Mouse (Mus musculus): ENCODE measurements at regions not wholly inside any gene's neighbourhood (a gene's known extent, or its start where the extent isn't known, plus 50 kb on each side); places are given as distances from the start of the nearest gene placed in this dataset.
A peak's percentile ranks its signal among the peaks of the same experiment; 100 is the strongest.

DNA sequence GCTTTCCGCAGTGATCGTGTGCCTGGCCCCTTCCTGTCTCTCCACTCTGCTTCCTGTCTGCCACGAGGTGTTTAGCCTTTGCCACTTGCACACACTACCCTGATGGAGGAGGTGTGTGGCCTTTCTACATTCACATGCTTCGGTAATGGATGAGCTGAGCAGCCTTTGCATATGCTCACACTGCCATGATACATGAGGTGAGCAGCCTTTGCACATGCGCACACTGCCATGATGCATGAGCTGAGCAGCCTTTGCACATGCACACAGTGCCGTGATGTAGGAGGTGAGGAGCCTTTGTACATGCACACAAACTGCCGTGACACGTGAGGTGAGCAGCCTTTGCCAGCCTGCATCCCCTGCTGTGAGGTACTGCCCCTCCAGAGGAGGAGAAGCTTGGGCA lies 58.3 kb downstream of the Erv3 start:
- peak; percentile 41 for DNase-seq (ENCODE audit: low read depth, low spot score)

DNA sequence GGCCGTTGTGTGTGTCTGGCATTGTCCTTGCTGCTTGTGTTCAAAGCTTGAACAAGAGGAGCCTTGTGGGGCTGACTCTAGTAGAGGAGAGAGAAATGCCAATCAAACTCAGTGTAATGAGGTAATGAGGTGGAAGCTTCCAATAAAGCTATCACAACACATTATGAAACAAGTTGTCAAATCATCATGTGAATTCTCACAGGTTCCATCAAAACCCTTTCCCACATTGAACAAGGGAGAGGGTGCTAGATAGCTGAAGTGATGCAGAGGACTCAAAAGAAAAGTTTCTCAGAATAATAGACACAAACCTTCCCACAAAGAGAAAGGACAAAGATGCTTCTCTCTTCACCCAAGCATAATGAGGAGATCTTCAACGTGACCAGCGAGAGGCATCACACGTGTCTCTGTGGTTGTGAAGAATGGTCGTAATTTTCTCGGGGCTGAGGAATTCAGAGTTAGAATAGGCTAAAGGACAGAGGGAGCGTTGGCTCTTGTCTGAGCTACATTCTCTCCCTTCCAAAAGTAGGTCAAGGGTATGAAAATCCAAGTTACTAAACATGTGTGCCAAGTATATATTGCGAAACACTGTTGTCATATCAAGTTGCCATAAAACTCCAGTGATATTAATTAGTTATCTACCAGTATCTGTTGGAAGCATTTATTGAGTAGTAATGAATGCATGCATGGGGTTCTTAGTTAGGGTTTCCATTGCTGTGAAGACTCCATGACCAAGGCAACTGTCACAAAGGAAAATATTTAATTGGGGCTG lies 59.2 kb downstream of the Erv3 start:
- DNase-seq (ENCODE audit: low read depth, low spot score): no peak

DNA sequence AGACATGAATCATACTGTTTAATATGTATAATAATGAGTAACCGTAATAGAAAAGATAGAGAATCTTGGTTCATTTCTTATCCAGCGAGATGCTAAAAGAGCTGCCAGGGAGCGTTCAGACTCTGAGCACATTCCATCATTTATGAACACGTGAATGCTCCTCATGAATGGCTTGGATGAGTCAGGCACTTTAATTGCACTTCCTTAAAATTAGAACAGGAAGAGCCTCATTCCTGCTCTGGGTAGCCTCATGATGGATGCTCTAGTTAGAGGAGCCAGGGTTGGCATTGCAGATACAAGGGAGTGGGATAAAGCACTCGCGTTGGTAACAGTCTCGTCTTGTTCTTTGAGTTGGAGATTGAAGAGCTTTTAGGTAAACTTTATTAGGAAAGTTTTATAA lies 60.1 kb downstream of the Erv3 start:
- no peak for DNase-seq (ENCODE audit: low read depth, low spot score)

DNA sequence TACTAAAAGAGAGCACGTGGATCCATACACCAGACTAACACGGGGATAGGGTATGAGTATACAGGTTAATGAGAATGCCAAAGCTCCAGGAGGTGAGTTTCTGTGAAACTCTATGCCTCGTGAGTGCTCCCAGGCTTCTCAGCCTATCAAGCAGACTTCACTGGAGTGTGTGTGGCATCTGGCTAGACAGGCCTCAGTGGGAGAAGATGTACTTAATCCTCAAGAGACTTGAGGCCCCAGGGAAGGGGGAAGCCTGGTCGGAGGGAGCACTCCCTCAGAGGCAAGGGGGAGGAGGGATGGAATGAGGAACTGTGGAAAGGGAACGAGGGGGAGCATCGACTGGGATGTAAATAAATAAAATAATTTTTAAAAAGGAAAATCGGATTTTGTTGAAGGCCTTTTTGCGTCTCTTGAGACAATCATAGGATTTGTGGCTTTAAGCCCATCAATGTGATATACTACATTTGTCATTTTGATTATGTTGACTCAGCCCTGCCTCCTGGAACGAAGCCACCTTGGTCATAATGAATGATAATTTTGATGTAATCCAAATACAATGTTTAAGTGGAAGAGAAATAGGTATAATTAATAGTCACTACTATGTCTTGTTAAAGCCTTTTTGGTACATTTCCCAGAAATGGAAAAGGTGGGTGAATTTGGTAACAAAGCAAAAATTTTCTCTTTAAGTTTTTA lies 62.4 kb downstream of the Erv3 start:
- DNase-seq (ENCODE audit: low read depth, low spot score): peak; percentile 37

DNA sequence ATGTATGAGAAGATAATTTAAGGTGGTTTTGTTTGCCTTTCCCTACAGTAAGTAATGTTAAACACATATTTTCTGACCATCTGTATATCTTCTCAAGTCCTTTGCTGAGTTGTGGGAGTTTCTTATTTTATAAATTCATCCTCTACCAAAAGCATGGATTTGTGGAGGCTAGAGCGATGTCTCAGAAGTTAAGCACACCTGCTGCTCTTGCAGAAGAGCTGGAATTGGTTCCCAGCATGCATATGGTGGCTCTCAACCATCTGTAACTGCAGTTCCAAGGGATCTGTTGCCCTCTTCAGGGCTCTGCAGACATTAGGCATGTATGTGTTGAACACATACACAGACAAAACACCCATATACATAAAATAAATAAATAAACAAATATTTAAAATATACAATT lies 84.2 kb downstream of the Erv3 start:
- DNase-seq (ENCODE audit: low read depth, low spot score): no peak

DNA sequence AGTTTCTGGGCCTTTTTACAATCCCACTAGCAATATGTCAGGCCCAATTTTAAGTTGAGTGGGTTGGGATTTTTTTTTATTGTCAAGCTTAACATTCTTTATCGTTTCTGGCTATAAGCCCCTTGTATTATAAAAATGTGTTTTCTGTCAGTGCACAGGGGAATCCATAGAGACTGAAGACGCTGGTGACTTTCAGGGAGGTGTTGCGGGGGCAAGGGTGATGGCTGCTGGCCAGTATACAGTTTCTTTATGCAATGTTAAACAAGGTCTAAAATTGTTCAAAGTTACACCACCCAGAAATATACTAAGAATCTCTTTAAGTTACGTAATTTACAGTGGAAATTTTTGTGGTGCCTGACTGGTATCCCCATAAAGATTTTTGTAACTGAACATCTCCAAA lies 85.9 kb downstream of the Erv3 start:
- no peak for DNase-seq (ENCODE audit: low read depth, low spot score)

DNA sequence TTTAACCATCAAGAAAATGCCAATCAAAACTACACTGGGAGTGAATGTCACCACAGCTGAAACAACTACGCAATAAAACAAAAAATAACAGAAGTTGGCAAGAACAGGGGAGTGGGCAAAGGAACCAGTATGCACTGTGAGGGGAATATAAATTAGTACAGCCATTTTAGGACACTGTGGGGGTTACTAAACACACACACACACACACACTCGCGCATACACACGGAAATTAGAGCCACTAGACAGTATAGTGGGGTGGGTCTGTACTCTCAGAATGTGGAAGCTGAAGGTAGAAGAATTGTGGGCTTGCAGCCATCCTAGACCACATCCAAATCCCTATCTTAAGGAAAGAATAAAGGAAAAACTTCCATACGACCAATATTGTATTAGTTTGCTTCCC lies 87.4 kb downstream of the Erv3 start:
- DNase-seq (ENCODE audit: low read depth, low spot score): no peak

DNA sequence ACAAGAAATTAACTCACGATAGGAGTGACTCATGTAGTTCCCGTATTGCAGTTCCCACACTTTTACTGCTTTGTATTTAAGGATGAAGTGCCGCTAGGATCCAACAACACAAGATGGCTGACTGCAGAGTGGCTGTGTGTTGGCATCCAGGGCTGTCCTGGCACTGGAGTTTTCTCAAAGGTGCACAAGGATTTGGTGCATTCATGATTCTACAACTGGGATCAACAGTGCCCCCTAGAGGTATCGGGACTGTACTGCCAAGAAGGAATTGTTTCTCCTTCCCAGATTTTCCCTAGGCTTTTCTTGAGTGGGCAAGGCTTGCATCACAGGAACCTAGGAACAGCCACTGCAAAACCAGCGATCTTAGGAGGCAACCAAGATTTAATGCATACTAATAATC lies 88.7 kb downstream of the Erv3 start:
- DNase-seq (ENCODE audit: low read depth, low spot score): peak; percentile 78

DNA sequence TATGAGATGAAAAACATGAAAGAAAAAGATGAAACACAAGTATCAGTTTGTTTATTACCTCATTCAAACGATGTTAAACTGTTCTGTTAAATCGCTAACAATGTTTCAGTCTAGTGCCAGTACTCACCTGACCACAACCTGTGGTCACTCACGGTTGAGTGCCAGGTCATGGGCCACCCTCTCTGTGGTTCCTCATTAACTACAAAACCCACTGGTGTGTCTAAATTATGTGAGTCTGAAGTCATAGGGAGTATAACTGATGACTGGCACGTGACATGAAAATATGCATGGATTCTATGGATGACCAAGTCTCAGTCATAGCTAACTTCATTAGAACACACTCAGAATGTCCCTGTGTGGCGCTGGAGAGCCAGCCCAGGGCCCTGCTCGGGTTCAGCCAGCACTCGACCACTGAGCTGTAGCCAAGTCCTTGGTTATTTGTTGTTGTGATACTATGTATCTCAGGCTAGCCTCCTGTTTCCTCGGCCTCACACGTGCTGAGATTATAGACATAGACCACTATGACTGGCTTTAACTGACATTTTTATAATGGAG lies 89.8 kb downstream of the Erv3 start:
- no peak for DNase-seq (ENCODE audit: low read depth, low spot score)

DNA sequence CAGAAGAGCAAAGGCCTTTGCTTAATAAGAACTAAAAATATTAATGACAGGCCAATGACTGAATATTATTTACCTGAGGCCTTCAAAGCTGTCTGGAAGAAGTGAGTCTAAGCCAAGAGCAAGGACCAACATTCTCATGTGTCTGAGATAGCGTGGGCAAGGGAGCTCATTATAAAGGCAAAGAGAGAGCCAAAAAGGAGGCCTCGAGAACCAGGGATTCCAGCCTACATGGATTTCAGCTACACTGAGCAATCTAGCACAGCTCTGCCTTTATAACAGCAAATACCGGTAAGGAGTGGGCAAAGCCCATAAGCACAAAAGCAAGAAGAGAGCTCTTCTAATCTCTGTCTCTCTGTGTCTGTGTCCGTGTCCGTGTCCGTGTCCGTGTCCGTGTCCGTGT lies 93.0 kb downstream of the Erv3 start:
- DNase-seq (ENCODE audit: low read depth, low spot score): no peak

DNA sequence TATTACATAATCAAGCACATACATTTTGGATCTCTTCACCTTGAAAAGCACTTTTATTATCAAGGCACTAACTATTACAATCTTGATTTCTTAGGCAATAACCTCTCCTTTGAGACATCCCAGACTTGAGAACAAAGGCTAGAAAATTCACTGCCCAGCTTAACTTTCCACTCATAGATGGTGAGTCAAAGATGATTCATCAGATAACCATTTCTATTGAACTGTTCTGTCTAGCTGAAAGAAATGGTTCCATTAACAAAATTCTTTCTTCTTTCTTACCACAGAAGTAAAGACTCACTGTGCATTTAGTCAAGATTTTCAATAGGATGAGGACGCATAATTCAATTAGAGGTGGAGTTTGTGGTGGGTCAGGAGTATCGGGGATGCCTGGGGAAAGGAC lies 98.0 kb downstream of the Erv3 start:
- DNase-seq (ENCODE audit: low read depth, low spot score): no peak

DNA sequence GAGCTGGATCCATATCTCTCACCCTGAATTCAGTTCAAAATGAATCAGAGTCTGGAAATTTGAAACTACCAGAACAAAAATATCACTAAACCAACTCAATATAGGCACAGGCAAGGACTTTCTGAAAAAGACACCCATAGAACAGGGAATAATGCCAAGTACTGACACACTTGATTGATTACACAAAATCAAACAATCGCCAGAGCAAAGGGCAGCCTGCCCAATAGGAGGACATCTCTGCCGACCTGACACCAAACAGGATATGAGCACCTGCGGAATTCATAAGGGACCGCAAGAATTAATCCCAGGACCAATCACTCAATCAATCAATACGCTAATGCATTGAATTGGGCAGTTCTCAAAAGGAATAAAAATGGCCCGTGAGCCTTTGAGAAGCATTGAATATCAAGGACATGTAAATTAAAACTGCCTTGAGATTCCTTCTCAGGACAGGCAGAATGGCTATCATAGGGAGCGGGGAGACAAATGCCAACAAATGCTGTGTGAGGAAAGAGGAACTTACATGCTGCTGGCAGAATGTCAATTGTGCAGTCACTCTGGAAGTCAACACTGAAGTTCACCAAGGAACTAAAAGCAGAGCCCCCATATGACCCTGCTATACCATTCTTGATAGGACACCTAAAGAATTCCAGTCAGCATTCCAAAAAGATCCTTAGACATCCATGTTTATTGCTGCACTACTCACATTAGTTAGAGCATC lies 102.2 kb downstream of the Erv3 start:
- no peak for DNase-seq (ENCODE audit: low read depth, low spot score)

DNA sequence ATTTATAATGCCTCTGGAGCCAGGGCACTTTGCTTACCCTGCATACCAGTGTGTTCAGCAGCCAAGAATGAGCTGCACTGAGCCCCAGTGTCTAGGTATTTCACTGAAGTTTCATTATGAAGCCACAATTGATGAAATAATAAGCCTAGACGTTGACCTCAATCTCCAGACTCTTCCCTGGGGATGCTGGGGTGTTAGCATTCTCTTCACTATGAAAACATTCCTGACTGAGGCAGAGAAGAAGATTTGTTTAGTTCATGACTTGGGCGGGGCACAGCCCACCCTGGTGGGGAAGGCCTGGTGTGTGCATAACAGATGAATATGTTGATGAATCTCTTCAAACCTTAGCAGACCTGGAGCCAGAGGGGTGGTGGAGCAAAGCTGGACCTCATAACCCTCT lies 104.4 kb downstream of the Erv3 start:
- DNase-seq (ENCODE audit: low read depth, low spot score): peak; percentile 42

DNA sequence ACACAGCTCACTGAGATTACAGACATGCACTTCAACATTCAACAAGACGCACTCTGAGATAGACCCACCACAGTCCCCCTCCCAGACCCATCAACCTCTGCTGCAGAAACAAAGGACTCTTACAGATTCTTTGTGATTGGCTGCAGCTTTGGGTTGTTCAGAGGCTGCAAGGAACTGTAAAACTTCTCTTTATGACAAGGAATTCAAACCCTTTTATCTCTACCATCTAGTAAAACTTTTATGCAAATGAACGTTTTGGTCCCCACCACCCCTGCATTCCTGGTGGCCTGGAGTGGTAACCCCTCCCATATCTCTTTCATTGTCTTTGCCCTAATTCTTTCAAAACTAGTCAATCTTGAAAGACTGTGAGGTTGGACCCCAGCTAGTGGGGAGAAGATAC lies 106.1 kb downstream of the Erv3 start:
- peak; percentile 8 for DNase-seq (ENCODE audit: low read depth, low spot score)

DNA sequence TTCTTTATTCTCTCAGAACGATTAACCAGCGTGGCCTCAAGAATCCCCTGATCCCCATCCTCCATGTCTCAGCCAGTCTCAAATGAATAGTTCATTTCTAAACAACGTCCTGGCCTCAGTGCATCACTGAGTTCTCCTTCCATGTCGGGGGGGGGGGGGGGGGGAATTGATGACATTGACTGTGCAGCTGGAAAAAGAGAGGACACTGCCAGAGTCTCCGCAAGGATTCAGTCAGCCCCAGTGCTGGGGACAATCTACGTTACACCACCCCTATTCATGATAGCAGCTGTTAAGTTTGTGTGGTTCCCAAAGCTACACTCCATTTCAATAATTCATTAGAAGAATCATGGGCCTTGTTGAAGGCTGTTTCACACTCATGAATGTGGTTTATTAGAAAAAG lies 108.9 kb downstream of the Erv3 start:
- no peak for DNase-seq (ENCODE audit: low read depth, low spot score)

DNA sequence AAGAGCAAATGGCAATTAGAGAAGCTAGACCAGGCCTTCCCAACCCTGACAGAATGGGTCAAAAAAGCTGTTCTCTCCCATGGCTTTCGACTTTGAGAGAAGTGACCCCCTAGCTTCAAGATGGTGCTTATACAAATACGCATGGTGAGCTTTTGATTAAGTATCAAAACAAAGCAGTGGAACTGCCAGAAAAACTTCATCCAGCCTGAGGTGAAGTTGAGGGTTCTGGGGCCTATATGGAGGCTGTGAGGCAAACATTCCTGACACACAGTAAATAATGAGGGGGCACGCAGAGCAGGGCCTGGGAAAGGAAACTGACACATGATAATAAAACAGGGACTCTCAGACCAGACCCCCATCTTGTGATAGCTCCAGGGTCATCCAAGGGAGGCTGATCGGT lies 109.3 kb downstream of the Erv3 start:
- DNase-seq (ENCODE audit: low read depth, low spot score): no peak

DNA sequence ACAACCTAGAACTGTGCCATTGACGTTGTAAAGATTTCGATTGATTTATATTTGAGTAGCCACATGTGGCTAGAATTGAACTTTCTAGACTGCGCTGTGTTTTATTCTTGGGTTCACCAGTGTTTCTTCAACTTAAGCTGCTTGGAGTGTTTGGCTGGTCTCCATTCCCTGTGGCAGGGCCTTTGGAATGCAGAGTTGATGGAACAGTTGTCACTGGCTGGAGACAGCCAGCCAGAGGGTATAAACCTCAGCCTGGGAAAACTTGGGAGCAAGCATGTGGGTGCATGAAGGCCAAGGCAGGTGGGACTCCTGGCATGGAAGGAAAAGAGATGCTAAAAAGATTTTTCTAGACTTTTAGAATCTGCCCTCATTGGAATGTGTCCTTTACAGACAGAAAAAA lies 109.8 kb downstream of the Erv3 start:
- no peak for DNase-seq (ENCODE audit: low read depth, low spot score)

DNA sequence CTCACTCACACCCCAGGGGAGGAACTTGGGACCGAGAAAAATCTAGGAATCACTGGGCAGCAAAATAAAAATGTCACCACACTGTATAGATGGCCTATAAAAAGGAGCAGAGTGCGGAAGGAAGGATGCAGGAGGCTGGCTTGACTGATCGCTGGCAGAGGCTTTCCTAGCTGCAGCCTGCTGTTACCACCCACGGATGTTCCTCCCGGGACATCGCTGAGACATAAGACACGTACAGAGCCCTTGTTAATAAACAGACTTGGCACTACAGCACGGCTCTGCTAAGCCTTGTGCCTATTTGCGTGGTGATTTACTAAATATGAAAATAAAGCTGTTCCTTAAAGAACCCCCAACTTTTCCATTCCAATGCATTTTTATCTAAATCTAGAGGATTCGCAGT lies 110.8 kb downstream of the Erv3 start:
- DNase-seq (ENCODE audit: low read depth, low spot score): no peak

DNA sequence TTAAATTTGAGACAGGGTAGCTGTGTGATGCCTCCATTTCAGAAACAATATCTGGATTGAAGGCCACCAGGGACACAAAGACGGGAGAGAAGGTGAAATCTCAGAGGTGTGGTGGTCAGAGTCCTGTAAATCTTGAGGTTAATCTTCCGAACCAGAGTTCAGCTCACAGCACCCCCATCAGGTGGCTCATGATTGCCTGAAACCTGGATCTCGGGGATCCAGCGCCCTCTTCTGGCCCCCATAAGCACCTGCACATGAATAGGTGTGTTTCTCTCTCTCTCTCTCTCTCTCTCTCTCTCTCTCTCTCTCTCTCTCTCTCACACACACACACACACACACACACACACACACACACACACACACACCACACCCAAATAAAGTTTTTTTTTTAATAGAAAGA lies 111.8 kb downstream of the Erv3 start:
- peak; percentile 51 for DNase-seq (ENCODE audit: low read depth, low spot score)

DNA sequence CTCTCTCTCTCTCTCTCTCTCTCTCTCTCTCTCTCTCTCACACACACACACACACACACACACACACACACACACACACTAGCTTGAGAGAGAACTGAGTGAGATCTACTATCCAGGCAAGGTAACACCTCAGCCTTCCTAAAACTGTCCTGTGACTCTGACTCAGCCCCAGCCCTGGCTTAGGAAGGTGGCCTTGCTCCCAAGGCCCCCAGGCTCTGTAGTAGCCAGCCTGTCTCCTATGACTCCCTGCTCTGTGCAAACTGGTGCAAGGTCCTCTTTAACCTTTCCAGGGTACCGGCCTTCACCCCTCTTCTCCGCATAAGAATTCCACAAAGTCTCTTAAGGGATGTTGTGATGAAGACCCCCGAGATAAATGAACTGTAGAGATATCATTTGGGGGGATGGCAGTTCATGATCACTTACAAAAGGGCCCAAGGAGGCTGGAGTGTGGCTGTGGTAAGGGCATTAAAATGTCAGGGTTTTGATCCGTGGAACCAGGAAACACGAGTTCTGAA lies 114.1 kb downstream of the Erv3 start:
- no peak for DNase-seq (ENCODE audit: low read depth, low spot score)

DNA sequence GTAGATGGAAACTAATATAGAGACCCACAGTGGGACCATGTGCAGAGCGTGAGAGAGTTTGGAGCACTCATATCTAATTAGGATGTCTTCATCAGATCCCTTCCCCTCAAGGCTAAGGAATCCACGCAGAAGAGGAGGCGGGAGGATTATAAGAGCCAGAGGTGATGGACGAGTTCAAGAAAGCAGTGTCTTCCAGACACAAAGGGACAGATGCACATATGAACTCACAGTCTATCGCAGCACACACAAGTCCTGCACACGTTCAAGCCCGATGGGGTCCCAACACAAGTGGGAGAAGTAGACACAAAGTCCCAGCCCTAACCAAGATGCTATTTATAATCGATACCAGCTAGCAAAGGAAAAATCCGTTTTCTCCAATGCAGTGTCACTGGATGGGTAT lies 114.6 kb downstream of the Erv3 start:
- no peak for DNase-seq (ENCODE audit: low read depth, low spot score)

DNA sequence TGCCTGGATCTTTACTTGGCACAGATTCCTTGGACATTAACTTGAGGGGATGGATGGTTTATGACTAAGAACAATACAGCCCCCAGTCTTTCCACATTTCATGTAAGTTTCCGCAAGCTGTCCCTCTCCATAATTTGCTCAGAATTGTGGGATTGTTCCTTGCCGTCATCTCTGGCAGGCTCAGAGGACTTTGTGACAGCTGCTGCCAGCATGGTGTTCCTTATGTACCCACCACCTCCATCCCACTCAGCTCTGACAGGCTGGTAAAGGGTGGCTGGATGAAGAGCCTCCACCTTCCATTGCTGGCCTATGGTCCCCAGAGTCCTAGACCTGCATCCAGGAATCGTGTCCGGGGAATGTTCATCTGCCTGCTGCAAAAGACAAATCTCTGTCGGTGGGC lies 119.1 kb downstream of the Erv3 start:
- no peak for DNase-seq (ENCODE audit: low read depth, low spot score)
